Mouse (Mus musculus): ENCODE measurements around the gene Ackr2.
A peak's percentile ranks its signal among the peaks of the same experiment; 100 is the strongest.

Ackr2 gene

GRCm38 (mm10) chr9:121898245-121898644 lies at the start of gene Ackr2:
TSS of gene Ackr2 (plus strand) at chr9:121898355.
- no peak for DNase-seq

- DNase-seq = no peak
These were observed 43.9 kb upstream of the Ackr2 start for GRCm38 (mm10) chr9:121854246-121854645.

GRCm38 (mm10) chr9:121856649-121857416 lies 41.3 kb upstream of the Ackr2 start:
- DNase-seq = no peak

DNA sequence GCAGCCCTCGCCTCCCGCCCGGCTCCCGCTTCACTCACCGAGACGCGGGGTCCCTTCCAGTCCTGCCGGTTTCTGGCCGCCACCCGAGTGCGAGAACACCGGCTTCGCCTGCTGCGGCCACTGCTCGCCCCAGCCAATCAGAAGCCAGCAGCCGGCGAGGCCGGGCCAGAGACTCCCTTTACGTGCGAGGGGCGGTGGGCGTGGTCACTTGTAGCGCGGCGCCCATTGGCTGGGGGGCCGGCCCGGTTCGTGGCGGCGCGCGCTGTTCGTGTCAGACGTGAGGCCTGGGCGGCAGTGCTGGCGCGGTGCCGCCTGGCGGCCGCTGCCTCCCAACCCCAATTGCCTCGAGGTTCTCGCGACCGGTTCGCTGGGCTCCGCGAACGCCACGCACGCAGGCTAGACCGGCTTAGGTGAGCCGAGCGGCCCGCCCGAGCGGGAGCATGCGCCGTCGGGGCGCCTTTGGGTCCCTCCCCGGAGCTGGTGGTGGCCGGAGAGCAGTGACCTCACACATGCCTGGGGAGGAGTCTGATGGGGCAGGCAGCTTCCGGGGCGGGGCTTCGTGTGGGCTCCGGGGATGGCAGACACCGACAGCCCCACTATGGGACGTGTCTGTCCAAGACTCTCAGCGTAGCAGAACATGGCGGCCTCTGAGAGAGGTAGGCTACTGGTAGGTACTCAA lies 40.5 kb upstream of the Ackr2 start:
- DNase-seq = peak; percentile 95 to 98

DNA sequence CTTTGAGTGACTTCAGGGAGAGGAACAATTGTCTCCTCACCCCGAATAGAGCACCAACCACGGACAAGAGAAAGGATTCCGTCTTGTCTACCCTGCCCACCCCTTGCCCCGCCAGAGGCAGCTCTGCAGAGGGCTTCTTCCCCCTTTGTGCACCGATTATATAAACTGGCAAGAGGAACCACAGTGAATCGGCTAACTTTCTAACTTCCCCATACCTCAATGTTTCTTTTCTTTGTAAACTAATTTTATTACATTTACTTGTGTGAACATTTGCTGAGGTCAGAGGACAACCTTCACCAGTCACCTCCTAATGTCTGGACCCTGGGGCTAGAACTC lies 40.0 kb upstream of the Ackr2 start, which contains the start of gene Higd1a:
Gene Higd1a (minus strand): TSS at position 210 of the 336 bp plus-strand sequence.
- DNase-seq = no peak

- no peak for DNase-seq
These were observed 38.8 kb upstream of the Ackr2 start for GRCm38 (mm10) chr9:121859345-121859744.

DNA sequence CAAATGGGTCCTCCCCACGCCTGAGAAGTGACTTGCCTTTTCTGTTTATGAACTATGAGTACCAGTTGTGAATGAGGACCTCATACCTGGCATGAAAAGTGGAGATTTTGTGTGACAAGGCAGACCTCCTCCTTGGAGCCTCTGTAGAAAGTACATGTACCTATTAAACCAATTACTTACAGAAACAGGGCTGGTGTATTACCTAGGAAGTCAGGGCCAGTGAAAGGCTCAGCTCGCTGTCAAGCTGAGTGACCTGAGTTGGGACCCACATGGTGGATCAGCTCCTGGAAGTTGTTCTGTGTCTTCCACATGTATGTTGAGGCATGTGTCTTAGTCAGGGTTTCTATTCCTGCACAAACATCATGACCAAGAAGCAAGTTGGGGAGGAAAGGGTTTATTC lies 37.2 kb upstream of the Ackr2 start:
- DNase-seq = no peak

DNA sequence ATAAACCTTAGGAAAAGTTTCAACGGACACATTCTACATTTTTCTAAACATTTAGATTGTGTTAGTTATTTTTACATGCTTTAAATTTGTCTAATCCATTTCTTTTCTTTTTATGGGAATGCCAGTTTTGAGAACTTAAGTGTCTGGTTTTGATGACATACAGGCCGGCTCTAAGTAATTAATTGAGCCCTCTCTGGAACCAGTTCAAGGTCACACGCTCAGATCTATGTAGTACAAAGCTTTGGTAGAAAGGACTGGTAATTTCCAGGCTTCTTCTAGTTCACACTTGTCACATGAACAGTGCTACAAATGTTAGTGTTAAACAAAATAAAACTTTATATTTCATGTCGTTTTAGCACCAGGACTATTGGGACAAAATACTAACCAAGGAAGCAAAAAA lies 33.3 kb upstream of the Ackr2 start:
- no peak for DNase-seq

- no peak for DNase-seq
These were observed 32.6 kb upstream of the Ackr2 start for GRCm38 (mm10) chr9:121865425-121866008.

DNA sequence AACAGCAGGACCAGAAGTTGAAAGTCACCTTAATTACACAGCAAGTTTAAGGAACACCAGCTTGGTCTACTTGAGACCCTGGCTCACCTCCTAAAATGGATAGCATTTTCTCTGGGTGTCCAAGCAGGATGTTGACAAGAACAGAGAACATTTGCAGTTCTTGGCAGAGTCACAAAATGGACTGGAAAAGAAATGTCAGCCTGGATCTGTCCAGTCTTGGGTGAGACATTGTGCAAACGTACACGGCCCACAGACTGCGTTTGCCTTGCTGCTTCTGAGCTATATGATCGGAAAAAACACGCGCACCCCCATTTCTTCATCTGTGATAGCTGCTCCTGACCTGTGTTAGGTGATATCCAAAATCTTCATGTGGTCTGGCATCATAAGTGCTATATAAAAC lies 30.5 kb upstream of the Ackr2 start:
- no peak for DNase-seq

GRCm38 (mm10) chr9:121868236-121868635 lies 29.9 kb upstream of the Ackr2 start:
- no peak for DNase-seq

GRCm38 (mm10) chr9:121869432-121869831 lies 28.7 kb upstream of the Ackr2 start:
- no peak for DNase-seq

GRCm38 (mm10) chr9:121869973-121870515 lies 28.1 kb upstream of the Ackr2 start:
- no peak for DNase-seq

- no peak for DNase-seq
These were observed 26.0 kb upstream of the Ackr2 start for GRCm38 (mm10) chr9:121872062-121872683.

DNA sequence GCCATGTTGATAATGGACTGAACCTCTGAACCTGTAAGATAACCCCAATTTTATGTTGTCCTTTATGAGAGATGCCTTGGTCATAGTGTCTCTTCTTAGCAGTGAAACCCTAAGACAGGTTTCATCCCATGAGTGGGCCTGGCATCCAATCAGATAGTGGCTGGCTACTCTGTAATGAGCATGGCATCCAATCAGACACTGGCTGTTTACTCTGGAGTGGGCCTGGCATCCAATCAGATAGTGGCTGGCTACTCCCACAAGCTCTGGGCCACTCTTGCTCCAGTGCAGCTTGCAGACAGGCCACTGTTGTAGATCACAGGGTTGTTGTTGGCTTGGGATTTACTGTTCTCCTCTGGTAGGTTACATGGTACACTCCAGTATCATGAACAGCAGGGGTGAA lies 24.6 kb upstream of the Ackr2 start:
- DNase-seq = no peak

GRCm38 (mm10) chr9:121877052-121877740 lies 21.0 kb upstream of the Ackr2 start:
- DNase-seq = peak; percentile 52 to 76

DNA sequence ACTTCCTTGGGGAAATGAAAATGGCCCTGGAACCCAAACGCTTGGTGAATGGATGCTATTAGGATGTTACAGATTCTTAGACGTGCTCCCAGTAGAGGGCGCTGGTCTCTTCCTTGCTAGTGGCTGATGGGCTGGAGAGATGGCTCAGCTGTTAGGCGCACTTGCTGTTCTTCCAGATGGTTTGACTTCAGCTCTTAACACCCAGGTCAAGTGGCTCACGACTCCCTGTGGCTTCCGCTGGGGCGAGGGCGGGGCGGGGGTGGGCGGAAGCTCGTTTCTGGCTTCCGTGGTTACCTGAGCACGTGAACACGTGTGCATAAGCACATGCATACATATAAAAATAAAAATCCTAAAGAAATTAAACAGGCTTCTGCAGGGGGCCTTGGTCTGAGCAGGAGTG lies 17.3 kb upstream of the Ackr2 start:
- DNase-seq = peak; percentile 46 to 50

GRCm38 (mm10) chr9:121881301-121881700 lies 16.9 kb upstream of the Ackr2 start:
- DNase-seq = no peak

GRCm38 (mm10) chr9:121882015-121882457 lies 16.1 kb upstream of the Ackr2 start:
- DNase-seq = no peak

GRCm38 (mm10) chr9:121889927-121890440 lies 8.2 kb upstream of the Ackr2 start:
- no peak for DNase-seq

- peak in 1 of 2 experiments; percentile 7 for DNase-seq
These were observed 7.7 kb upstream of the Ackr2 start for GRCm38 (mm10) chr9:121890441-121890941.

DNA sequence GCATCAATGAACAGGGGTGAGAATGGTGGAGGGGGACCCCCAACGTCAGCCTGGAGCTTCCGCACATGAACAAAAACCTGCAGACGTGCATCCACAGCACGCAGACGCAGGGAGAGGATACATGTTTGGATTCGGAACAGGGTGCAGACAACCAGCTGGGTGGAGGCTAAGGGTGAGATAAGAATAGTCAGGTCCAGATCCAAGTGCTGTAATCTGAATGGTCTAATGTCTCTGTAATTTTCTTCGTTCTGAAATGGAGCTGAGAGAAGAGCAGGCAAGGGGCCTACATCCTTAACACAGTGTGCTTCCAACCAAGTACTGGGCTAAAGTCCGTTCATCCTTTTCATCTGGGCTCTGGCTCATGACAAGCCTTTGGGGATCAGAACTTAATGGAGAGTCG lies 6.9 kb upstream of the Ackr2 start:
- no peak for DNase-seq
